Mouse (Mus musculus): ENCODE data around the gene Thrap3. TPM values are rescaled to one million over a fixed set of nuclear protein-coding genes. Genes with fewer than 3 reads are reported as not detected.

The Thrap3 gene
- polyA plus RNA-seq, 1 experiment from 2014 or later = 78.7 TPM

- Histone ChIP-seq H3K4me3 (ENCODE audit: low read depth, low read length) (peak within 1 kb of the TSS; percentile 60), H3K27ac (replicated peaks) (peak within 1 kb of the TSS; percentile 90), H3K4me1 (replicated peaks; ENCODE audit: control insufficient read depth, insufficient read depth) (peaks cover 4% of the 10 kb centered on the region; the same call in 1 of the 2 replicates), H3K9ac (ENCODE audit: low read length) (peak within 1 kb of the TSS; percentile 75), H3K36me3 (ENCODE audit: control insufficient read depth, insufficient read depth, low read length) (peaks cover 3% of the 10 kb centered on the region; the same call in 1 of the 2 replicates), H3K9me3 (ENCODE audit: control insufficient read depth, low read length) (no peaks in the 10 kb centered on the region), H3K27me3 (ENCODE audit: control insufficient read depth, insufficient read depth, low read length) (no peaks in the 10 kb centered on the region), H3K4me2 (replicated peaks; ENCODE audit: low read depth) (peak within 1 kb of the TSS; percentile 72)
- DNase-seq (ENCODE audit: low spot score) = peak; percentile 76
- 4% methylated on average over 23 of the region's 24 CpGs for WGBS
- ATAC-seq (ENCODE audit: low FRiP score, low TSS enrichment) = peak; percentile 74
- TF ChIP-seq CTCF (IDR thresholded peaks at IDR 0.05; ENCODE audit: low read depth) = no peak
- no peak for TF ChIP-seq EP300 (optimal IDR thresholded peaks at IDR 0.05)
Observed at GRCm38 (mm10) chr4:126147533-126148160, 54.9 kb downstream of the Thrap3 start, which contains the start of gene Eva1b. Gene Eva1b, plus strand, starts transcription at chr4:126147744.

DNA sequence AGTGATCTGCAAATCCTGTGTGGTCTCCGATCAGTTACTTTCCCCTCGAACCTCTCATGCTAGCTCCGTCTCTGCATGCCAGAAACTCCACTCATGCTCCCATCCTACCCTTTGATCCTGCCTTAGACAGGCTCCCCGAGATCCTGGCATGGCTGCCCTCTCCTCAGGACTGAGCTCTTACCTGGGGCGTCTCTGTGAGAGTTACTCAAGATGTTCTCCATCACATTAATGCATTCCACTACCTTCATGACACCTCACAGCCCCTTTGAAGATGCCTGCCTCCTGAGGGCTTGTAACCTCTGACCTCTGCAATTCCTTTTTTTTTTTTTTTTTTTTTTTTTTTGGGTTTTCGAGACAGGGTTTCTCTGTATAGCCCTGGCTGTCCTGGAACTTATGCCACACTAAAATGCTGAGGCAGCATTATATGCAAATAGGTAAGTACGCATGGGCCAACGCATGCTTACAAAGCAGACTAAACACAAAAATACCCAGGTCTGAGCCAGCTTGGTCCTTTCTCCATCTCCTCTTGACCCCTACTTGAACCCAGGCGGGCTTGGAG, 55.5 kb downstream of the Thrap3 start:
- DNase-seq (ENCODE audit: low spot score) = no peak
- peaks cover 4% of the 10 kb centered on the region; the same call in 1 of the 2 replicates for H3K4me1 ChIP-seq (replicated peaks; ENCODE audit: control insufficient read depth, insufficient read depth)
- H3K27ac ChIP-seq (replicated peaks) = peak overlapping the region; percentile 90
- no peaks in the 10 kb centered on the region for H3K27me3 ChIP-seq (ENCODE audit: control insufficient read depth, insufficient read depth, low read length)
- TF ChIP-seq EP300 (optimal IDR thresholded peaks at IDR 0.05) (no peak), CTCF (IDR thresholded peaks at IDR 0.05; ENCODE audit: low read depth) (no peak)
- H3K4me3 ChIP-seq (ENCODE audit: low read depth, low read length) = peak overlapping the region; percentile 60; the same call in 1 of the 2 replicates
- H3K9ac ChIP-seq (ENCODE audit: low read length) = no peak overlapping the region
- no peaks in the 10 kb centered on the region for H3K9me3 ChIP-seq (ENCODE audit: control insufficient read depth, low read length)
- ATAC-seq (ENCODE audit: low FRiP score, low TSS enrichment) = no peak
- H3K4me2 ChIP-seq (replicated peaks; ENCODE audit: low read depth) = peak overlapping the region; percentile 72
- peaks cover 3% of the 10 kb centered on the region; the same call in 1 of the 2 replicates for H3K36me3 ChIP-seq (ENCODE audit: control insufficient read depth, insufficient read depth, low read length)
- 30% methylated on average over 9 of the region's 9 CpGs for WGBS

- Histone ChIP-seq H3K9me3 (ENCODE audit: control insufficient read depth, low read length) (no peaks in the 10 kb centered on the region), H3K4me3 (ENCODE audit: low read depth, low read length) (no peak overlapping the region), H3K4me2 (replicated peaks; ENCODE audit: low read depth) (no peak overlapping the region), H3K9ac (ENCODE audit: low read length) (no peak overlapping the region; the same call in 1 of the 2 replicates), H3K4me1 (replicated peaks; ENCODE audit: control insufficient read depth, insufficient read depth) (peaks cover 4% of the 10 kb centered on the region; the same call in 1 of the 2 replicates), H3K36me3 (ENCODE audit: control insufficient read depth, insufficient read depth, low read length) (no peaks in the 10 kb centered on the region), H3K27ac (replicated peaks) (no peak overlapping the region), H3K27me3 (ENCODE audit: control insufficient read depth, insufficient read depth, low read length) (no peaks in the 10 kb centered on the region)
- TF ChIP-seq CTCF (IDR thresholded peaks at IDR 0.05; ENCODE audit: low read depth) = no peak
- TF ChIP-seq EP300 (optimal IDR thresholded peaks at IDR 0.05) = no peak
- ATAC-seq (ENCODE audit: low FRiP score, low TSS enrichment) = no peak
- no peak for DNase-seq (ENCODE audit: low spot score)
- WGBS = 35% methylated on average over 4 of the region's 4 CpGs
Observed at GRCm38 (mm10) chr4:126145396-126145795, 57.2 kb downstream of the Thrap3 start.

- Histone ChIP-seq H3K4me1 (replicated peaks; ENCODE audit: control insufficient read depth, insufficient read depth) (no peaks in the 10 kb centered on the region), H3K9ac (ENCODE audit: low read length) (no peak overlapping the region), H3K36me3 (ENCODE audit: control insufficient read depth, insufficient read depth, low read length) (peaks cover 11% of the 10 kb centered on the region), H3K27ac (replicated peaks) (no peak overlapping the region), H3K27me3 (ENCODE audit: control insufficient read depth, insufficient read depth, low read length) (no peaks in the 10 kb centered on the region), H3K4me3 (ENCODE audit: low read depth, low read length) (no peak overlapping the region), H3K9me3 (ENCODE audit: control insufficient read depth, low read length) (no peaks in the 10 kb centered on the region), H3K4me2 (replicated peaks; ENCODE audit: low read depth) (no peak overlapping the region)
- no peak for TF ChIP-seq EP300 (optimal IDR thresholded peaks at IDR 0.05)
- TF ChIP-seq CTCF (IDR thresholded peaks at IDR 0.05; ENCODE audit: low read depth) = no peak
- ATAC-seq (ENCODE audit: low FRiP score, low TSS enrichment) (no peak), DNase-seq (ENCODE audit: low spot score) (no peak)
- 73% methylated on average over 5 of the region's 5 CpGs for WGBS
Observed at GRCm38 (mm10) chr4:126141021-126141420, 61.5 kb downstream of the Thrap3 start.

DNA sequence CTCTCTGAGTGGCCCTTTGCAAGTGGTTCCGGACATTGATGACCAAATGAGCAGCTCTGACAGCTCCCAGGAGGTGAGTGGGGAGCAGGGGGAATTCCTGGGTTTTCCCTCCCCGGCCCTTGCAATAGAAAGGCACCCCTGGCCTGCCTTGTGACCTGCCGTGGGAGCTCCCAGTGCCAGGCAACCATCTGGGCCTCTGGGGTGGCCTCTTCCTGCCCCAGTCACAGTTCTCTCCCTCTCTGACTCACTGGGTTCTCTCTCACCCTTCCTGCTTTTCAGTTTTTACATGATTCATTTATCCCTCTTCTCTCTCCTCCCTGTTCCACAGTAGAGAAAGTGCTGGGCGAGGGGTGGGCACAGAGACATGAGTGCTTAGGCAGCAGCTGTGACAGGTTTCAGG, 64.8 kb downstream of the Thrap3 start:
- Histone ChIP-seq H3K9me3 (ENCODE audit: control insufficient read depth, low read length) (no peaks in the 10 kb centered on the region), H3K27me3 (ENCODE audit: control insufficient read depth, insufficient read depth, low read length) (no peaks in the 10 kb centered on the region), H3K27ac (replicated peaks) (no peak overlapping the region), H3K4me1 (replicated peaks; ENCODE audit: control insufficient read depth, insufficient read depth) (no peaks in the 10 kb centered on the region), H3K4me3 (ENCODE audit: low read depth, low read length) (no peak overlapping the region), H3K36me3 (ENCODE audit: control insufficient read depth, insufficient read depth, low read length) (peaks cover 19% of the 10 kb centered on the region), H3K9ac (ENCODE audit: low read length) (no peak overlapping the region), H3K4me2 (replicated peaks; ENCODE audit: low read depth) (no peak overlapping the region)
- DNase-seq (ENCODE audit: low spot score) = no peak
- TF ChIP-seq EP300 (optimal IDR thresholded peaks at IDR 0.05) (no peak), CTCF (IDR thresholded peaks at IDR 0.05; ENCODE audit: low read depth) (no peak)
- WGBS = 77% methylated on average over 4 of the region's 4 CpGs
- ATAC-seq (ENCODE audit: low FRiP score, low TSS enrichment) = no peak

DNA sequence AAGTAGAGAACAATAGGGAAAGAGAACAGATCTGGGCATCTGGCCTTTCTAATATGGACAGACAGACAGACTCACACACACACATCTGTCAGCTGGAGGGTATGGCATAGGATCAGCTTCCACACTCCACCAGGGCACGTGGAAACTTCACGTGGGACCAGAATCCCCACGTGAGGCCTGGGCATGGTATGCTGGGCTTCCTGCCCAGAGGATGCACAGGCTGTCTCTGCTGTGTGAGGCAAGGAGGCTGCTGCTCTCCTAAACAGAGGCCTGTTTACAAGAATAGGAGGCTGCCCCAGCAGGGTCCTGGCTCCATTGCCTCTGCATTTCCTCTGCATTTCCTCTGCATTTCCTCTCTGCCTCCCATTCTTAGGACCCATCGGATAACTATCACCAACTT, 67.9 kb downstream of the Thrap3 start:
- Histone ChIP-seq H3K9ac (ENCODE audit: low read length) (no peak overlapping the region), H3K4me1 (replicated peaks; ENCODE audit: control insufficient read depth, insufficient read depth) (no peaks in the 10 kb centered on the region), H3K27me3 (ENCODE audit: control insufficient read depth, insufficient read depth, low read length) (no peaks in the 10 kb centered on the region), H3K4me2 (replicated peaks; ENCODE audit: low read depth) (no peak overlapping the region), H3K9me3 (ENCODE audit: control insufficient read depth, low read length) (no peaks in the 10 kb centered on the region), H3K27ac (replicated peaks) (no peak overlapping the region), H3K36me3 (ENCODE audit: control insufficient read depth, insufficient read depth, low read length) (peaks cover 20% of the 10 kb centered on the region), H3K4me3 (ENCODE audit: low read depth, low read length) (no peak overlapping the region)
- 71% methylated on average over 4 of the region's 4 CpGs for WGBS
- TF ChIP-seq CTCF (IDR thresholded peaks at IDR 0.05; ENCODE audit: low read depth) (no peak), EP300 (optimal IDR thresholded peaks at IDR 0.05) (no peak)
- DNase-seq (ENCODE audit: low spot score) (no peak), ATAC-seq (ENCODE audit: low FRiP score, low TSS enrichment) (no peak)
